Mouse (Mus musculus) spleen, embryonic (tissue): Measurements from ENCODE around the gene Plce1.

Experiments used
- CTCF ChIA-PET: fragments of 350-600 bp; sonication (Branson Sonifier 250); formaldehyde crosslinking; loops from one replicate; lab custom pipeline; 2022; lab: Charles Lee

Gene Plce1

GRCm38 (mm10) chr19:38818766-38819426 lies 338.0 kb downstream of the Plce1 start, which contains the start of gene Noc3l:
Noc3l (minus strand) TSS chr19:38819237.
- CTCF ChIA-PET = interaction anchor here (0.6 kb wide), 1 partner anchor 1547 kb away, joined by 3 read pairs; no protein-coding TSS in a partner anchor

- CTCF ChIA-PET = interaction anchor here (0.6 kb wide), 1 partner anchor 1547 kb away, joined by 3 read pairs; no protein-coding TSS in a partner anchor
Measured at GRCm38 (mm10) chr19:38819427-38819802, 338.5 kb downstream of the Plce1 start.

- CTCF ChIA-PET = no interaction called here
Measured at GRCm38 (mm10) chr19:38820186-38820804, 339.4 kb downstream of the Plce1 start.

- CTCF ChIA-PET = no interaction called here
Measured at GRCm38 (mm10) chr19:38833224-38833623, 352.3 kb downstream of the Plce1 start.
